Mouse (Mus musculus) neural tube, embryonic 12.5 days (tissue): ENCODE measurements at regions not wholly inside any gene's neighbourhood (a gene's known extent, or its start where the extent isn't known, plus 50 kb on each side); places are given as distances from the start of the nearest gene placed in this dataset.

ENCODE experiments used
- ATAC-seq: fragments of 200-750 bp; cut with Nextera tagmentation; 2 replicates; pipeline ENCODE4 v1.8.0; 2017; ENCODE audit warnings: low read depth, mild to moderate bottlenecking, moderate TSS enrichment, moderate library complexity; ENCODE audit not compliant: low FRiP score
- H3K27ac ChIP-seq: fragments of 300-500 bp; sonication (generic); 2 replicates; pipeline ENCODE4 v1.5.1; 2016
- H3K27me3 ChIP-seq: fragments of 300-500 bp; sonication (generic); replicated peaks from 2 replicates; pipeline ENCODE4 v1.6.1; 2016; ENCODE audit warnings: mild to moderate bottlenecking
- H3K36me3 ChIP-seq: fragments of 300-500 bp; sonication (generic); 2 replicates; pipeline ENCODE4 v1.6.1; 2016; ENCODE audit warnings: mild to moderate bottlenecking
- H3K4me1 ChIP-seq: fragments of 300-500 bp; sonication (generic); 2 replicates; pipeline ENCODE4 v1.6.1; 2016
- H3K4me2 ChIP-seq: fragments of 300-500 bp; sonication (generic); replicated peaks from 2 replicates; pipeline ENCODE4 v1.6.1; 2016; ENCODE audit warnings: mild to moderate bottlenecking
- H3K4me3 ChIP-seq: fragments of 300-500 bp; sonication (generic); 2 replicates; pipeline ENCODE4 v1.5.1; 2016
- H3K9ac ChIP-seq: fragments of 300-500 bp; sonication (generic); 2 replicates; pipeline ENCODE4 v1.6.1; 2016; ENCODE audit warnings: mild to moderate bottlenecking
- H3K9me3 ChIP-seq: fragments of 300-500 bp; sonication (generic); 2 replicates; pipeline ENCODE4 v1.6.1; 2016; ENCODE audit warnings: mild to moderate bottlenecking
- WGBS: fragments of 180-500 bp; shearing (Covaris S2); methylation state at CpG from one replicate; pipeline ENCODE4 v1.1.7; 2016; 5-methylcytosine and 5-hydroxymethylcytosine counted together

- WGBS = 96% methylated on average over 5 of the region's 5 CpGs
- peaks cover 6% of the 10 kb centered on the region; the same call in 1 of the 2 replicates for H3K4me1 ChIP-seq
- H3K4me2 ChIP-seq = no peak overlapping the region
- H3K9ac ChIP-seq = no peak overlapping the region
- no peak for ATAC-seq
- no peaks in the 10 kb centered on the region for H3K27me3 ChIP-seq
- H3K36me3 ChIP-seq = no peaks in the 10 kb centered on the region
- H3K27ac ChIP-seq = no peak overlapping the region
- no peak overlapping the region for H3K4me3 ChIP-seq
- H3K9me3 ChIP-seq = no peaks in the 10 kb centered on the region
Observed at GRCm38 (mm10) chr8:88934708-88935107, 109.3 kb downstream of the Sall1 start.

DNA sequence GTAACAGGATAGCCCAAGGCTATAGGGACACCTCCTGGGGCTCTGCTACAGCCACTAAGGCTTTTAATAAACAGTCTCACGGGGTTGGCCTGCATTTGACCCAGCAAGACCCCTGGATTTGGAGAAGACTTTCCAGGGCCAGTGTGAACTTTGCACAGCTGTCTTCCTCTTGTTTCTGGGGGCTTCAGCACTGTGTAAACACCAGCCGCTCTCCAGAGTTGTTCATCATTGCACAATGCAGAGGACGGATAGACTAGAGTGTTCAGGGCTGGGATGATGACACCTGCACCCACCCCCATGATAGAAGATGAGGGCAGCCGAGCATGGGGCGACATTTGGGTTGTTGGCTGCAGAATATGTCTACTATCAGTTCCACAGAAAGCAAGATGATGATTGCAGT is 112.9 kb downstream of the Sall1 start:
- Histone ChIP-seq H3K4me3 (no peak overlapping the region), H3K4me1 (peaks cover 9% of the 10 kb centered on the region; the same call in 1 of the 2 replicates), H3K27me3 (no peaks in the 10 kb centered on the region), H3K9me3 (no peaks in the 10 kb centered on the region), H3K4me2 (no peak overlapping the region), H3K9ac (no peak overlapping the region), H3K36me3 (no peaks in the 10 kb centered on the region), H3K27ac (no peak overlapping the region)
- 71% methylated on average over 5 of the region's 5 CpGs for WGBS
- ATAC-seq = no peak

DNA sequence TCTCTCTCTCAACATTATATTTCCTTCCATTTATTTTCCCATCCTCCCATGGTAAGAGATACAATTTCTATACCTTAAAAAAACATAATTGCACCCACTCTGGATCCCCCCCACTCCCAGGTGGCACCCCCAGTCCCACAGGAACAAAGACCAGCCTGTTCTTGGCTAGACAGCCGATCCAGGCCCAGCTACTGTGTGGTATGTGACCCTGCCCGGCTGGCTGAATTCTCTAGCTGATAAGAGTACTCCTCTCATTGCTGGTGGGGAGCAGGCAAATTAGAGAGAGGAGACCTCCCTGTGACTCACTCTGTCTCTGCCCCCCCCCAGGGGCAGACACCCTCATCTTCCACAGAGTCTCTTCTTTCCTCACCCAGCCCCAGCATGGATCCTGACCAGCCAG is 113.6 kb downstream of the Sall1 start:
- no peaks in the 10 kb centered on the region for H3K27me3 ChIP-seq
- no peak overlapping the region for H3K4me3 ChIP-seq
- no peaks in the 10 kb centered on the region for H3K36me3 ChIP-seq
- H3K4me2 ChIP-seq = no peak overlapping the region
- no peak overlapping the region for H3K27ac ChIP-seq
- WGBS = 63% methylated on average over 2 of the region's 2 CpGs
- H3K9ac ChIP-seq = no peak overlapping the region
- no peak for ATAC-seq
- peaks cover 9% of the 10 kb centered on the region; the same call in 1 of the 2 replicates for H3K4me1 ChIP-seq
- H3K9me3 ChIP-seq = no peaks in the 10 kb centered on the region

GRCm38 (mm10) chr8:88928675-88929377 is 115.1 kb downstream of the Sall1 start:
- no peaks in the 10 kb centered on the region for H3K27me3 ChIP-seq
- no peak overlapping the region for H3K4me2 ChIP-seq
- H3K4me1 ChIP-seq = peaks cover 9% of the 10 kb centered on the region; the same call in 1 of the 2 replicates
- 57% methylated on average over 7 of the region's 7 CpGs for WGBS
- no peaks in the 10 kb centered on the region for H3K36me3 ChIP-seq
- H3K27ac ChIP-seq = no peak overlapping the region
- H3K9ac ChIP-seq = no peak overlapping the region
- ATAC-seq = no peak
- H3K4me3 ChIP-seq = no peak overlapping the region
- H3K9me3 ChIP-seq = no peaks in the 10 kb centered on the region

GRCm38 (mm10) chr8:88922840-88923239 is 121.1 kb downstream of the Sall1 start:
- 68% methylated on average over 7 of the region's 7 CpGs for WGBS
- Histone ChIP-seq H3K36me3 (no peaks in the 10 kb centered on the region), H3K27me3 (no peaks in the 10 kb centered on the region)

GRCm38 (mm10) chr8:88921967-88922366 is 122.0 kb downstream of the Sall1 start:
- Histone ChIP-seq H3K9me3 (no peaks in the 10 kb centered on the region), H3K4me2 (no peak overlapping the region), H3K27me3 (no peaks in the 10 kb centered on the region), H3K4me3 (no peak overlapping the region), H3K9ac (no peak overlapping the region), H3K36me3 (no peaks in the 10 kb centered on the region), H3K27ac (no peak overlapping the region), H3K4me1 (peaks cover 9% of the 10 kb centered on the region; the same call in 1 of the 2 replicates)
- no peak for ATAC-seq
- WGBS = 85% methylated on average over 4 of the region's 4 CpGs

More at GRCm38 (mm10) chr8:88922840-88923239, 121.1 kb downstream of the Sall1 start:
- Histone ChIP-seq H3K27ac (no peak overlapping the region), H3K9me3 (no peaks in the 10 kb centered on the region), H3K9ac (no peak overlapping the region), H3K4me2 (no peak overlapping the region), H3K4me3 (no peak overlapping the region), H3K4me1 (peaks cover 2% of the 10 kb centered on the region; the same call in 1 of the 2 replicates)
- no peak for ATAC-seq

DNA sequence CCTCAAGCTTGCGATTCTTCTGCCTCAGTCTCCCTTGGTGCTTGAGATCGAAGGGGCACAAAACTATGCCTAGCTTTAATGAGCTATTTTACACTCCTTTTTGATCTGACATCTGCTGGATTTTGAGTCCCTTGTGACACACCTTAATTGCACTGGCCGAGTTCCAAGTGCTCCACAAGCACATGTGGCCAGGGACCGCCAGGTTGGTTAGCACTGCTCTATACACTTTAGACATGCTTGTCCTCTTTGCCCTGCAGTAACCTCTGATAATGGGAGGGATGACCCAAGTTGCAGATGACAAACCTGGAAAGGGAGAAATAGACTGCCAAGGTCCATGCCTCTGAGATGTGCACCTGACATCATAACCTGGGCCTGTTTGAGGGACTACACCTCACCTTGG is 124.7 kb downstream of the Sall1 start:
- no peak for ATAC-seq
- no peak overlapping the region for H3K9ac ChIP-seq
- H3K4me3 ChIP-seq = no peak overlapping the region
- no peaks in the 10 kb centered on the region for H3K36me3 ChIP-seq
- no peaks in the 10 kb centered on the region for H3K9me3 ChIP-seq
- H3K4me2 ChIP-seq = no peak overlapping the region
- 79% methylated on average over 4 of the region's 4 CpGs for WGBS
- H3K4me1 ChIP-seq = peaks cover 9% of the 10 kb centered on the region; the same call in 1 of the 2 replicates
- no peak overlapping the region for H3K27ac ChIP-seq
- H3K27me3 ChIP-seq = no peaks in the 10 kb centered on the region

DNA sequence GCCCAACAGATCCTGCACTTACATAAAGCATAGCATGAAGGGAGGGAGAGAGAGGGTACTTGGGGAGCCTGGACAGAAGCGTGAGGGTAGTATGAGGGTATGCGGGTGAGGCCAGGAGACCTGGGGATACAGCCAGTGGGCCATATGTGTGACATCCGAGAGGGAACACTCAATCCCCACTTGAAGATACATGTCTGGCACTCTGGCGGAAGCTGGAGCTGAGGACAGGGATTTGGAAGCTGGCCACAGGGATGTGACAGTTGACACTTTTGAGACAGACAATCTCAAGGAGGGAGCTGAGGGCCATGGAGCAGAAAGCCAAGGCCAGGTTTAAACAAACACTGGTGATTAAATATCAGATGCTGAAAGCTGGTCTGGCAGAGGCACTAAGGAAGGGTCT is 127.9 kb downstream of the Sall1 start:
- no peak overlapping the region for H3K27ac ChIP-seq
- no peaks in the 10 kb centered on the region; the same call in 1 of the 2 replicates for H3K27me3 ChIP-seq
- no peaks in the 10 kb centered on the region for H3K36me3 ChIP-seq
- no peak for ATAC-seq
- WGBS = 88% methylated on average over 4 of the region's 4 CpGs
- H3K4me2 ChIP-seq = no peak overlapping the region
- H3K9ac ChIP-seq = no peak overlapping the region
- no peak overlapping the region for H3K4me3 ChIP-seq
- no peaks in the 10 kb centered on the region for H3K9me3 ChIP-seq
- H3K4me1 ChIP-seq = peaks cover 9% of the 10 kb centered on the region; the same call in 1 of the 2 replicates

DNA sequence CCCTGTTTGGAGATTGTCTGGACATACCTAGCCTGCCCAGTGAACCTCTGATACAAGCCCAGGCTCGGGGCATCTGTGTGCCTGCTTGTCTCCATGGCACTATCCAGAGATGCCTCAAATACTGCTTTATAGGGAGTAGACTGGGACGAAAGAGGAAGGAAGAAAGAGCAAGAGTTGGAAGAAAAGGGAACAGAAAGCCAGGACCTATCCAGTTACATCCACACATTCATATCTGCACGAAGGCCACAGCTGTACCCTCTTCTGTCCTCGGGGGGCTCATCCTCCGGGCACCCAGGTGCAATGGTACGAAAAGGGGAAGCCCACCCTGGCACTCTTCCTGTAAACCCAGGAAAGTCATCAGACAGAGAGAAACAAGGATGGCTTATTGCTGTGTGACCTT is 129.3 kb downstream of the Sall1 start:
- Histone ChIP-seq H3K27ac (no peak overlapping the region), H3K27me3 (no peaks in the 10 kb centered on the region; the same call in 1 of the 2 replicates), H3K9ac (no peak overlapping the region), H3K4me2 (no peak overlapping the region), H3K4me3 (no peak overlapping the region), H3K4me1 (peaks cover 9% of the 10 kb centered on the region; the same call in 1 of the 2 replicates), H3K36me3 (no peaks in the 10 kb centered on the region), H3K9me3 (no peaks in the 10 kb centered on the region)
- no peak for ATAC-seq
- WGBS = 85% methylated on average over 6 of the region's 6 CpGs

DNA sequence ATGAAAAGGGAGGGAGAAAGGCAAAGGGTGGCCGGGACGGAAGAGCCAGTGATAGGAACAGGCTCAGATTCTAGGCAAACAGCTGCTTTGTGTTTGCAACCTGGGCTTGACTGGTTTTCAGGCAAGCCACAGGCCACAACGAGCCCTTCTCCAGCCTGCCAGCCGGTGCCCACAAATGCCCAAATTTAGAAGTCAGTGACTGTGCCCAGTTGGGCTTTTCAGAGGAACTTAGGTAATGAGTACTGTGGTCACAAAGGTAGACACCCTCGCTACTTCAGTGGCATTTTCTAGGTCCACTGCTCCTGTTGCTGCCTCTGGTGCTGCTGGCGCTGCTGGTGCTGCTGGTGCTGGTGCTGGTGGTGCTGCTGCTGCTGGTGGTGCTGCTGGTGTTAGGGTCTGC is 129.8 kb downstream of the Sall1 start:
- ATAC-seq = no peak
- Histone ChIP-seq H3K4me1 (peaks cover 9% of the 10 kb centered on the region; the same call in 1 of the 2 replicates), H3K9ac (no peak overlapping the region), H3K27ac (no peak overlapping the region), H3K4me3 (no peak overlapping the region), H3K9me3 (no peaks in the 10 kb centered on the region), H3K36me3 (no peaks in the 10 kb centered on the region), H3K27me3 (no peaks in the 10 kb centered on the region; the same call in 1 of the 2 replicates), H3K4me2 (no peak overlapping the region)
- 80% methylated on average over 6 of the region's 6 CpGs for WGBS

DNA sequence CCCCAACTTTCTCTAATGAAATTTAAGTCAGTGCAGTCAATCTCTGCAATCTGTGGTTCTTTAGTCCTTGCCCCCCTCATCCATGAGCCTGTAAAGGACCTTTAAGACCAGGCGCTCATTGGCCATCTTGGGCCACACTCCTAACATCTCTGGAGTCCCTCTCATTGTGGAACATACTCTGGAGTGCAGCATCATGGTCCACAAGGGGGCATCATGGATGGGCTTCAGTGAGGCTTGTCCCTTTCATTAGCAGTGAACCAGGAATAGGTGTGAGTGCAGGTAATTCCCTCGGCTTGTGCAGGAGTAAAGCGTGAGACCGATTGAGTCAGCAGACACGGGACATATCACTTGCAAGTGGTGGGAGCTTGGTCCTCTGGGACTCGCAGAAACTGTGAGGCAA is 137.7 kb downstream of the Sall1 start:
- Histone ChIP-seq H3K4me3 (no peak overlapping the region), H3K4me2 (no peak overlapping the region), H3K9me3 (no peaks in the 10 kb centered on the region), H3K9ac (no peak overlapping the region), H3K36me3 (no peaks in the 10 kb centered on the region), H3K4me1 (peaks cover 5% of the 10 kb centered on the region; the same call in 1 of the 2 replicates), H3K27ac (no peak overlapping the region), H3K27me3 (peaks cover 3% of the 10 kb centered on the region; the same call in 1 of the 2 replicates)
- 87% methylated on average over 6 of the region's 6 CpGs for WGBS
- no peak for ATAC-seq

DNA sequence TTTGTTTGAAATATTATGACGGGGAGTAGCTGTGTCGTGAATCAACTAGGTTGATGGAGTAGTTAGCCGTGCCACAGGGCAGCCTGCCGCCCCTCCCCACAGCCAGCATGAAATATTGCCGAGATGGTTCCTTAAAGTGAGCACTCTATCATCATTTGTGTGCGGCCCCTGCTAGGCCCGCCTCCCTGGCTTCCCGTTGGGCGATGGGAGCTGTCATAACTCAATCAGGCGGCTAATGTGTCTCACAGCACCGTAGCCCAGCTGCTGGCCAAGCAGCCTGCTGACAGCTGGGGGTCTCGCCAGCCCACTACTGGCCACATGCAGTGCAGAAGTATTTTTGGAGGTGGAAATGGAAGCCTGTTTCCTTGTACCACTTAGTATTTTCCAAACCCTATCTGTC is 140.9 kb downstream of the Sall1 start:
- Histone ChIP-seq H3K27me3 (peaks cover 4% of the 10 kb centered on the region; the same call in 1 of the 2 replicates), H3K4me3 (no peak overlapping the region), H3K9ac (no peak overlapping the region), H3K4me2 (0 out of 2 replicates have a peak overlapping the region, but pooled peaks have one; percentile 18), H3K27ac (no peak overlapping the region), H3K4me1 (peaks cover 5% of the 10 kb centered on the region; the same call in 1 of the 2 replicates), H3K9me3 (no peaks in the 10 kb centered on the region), H3K36me3 (no peaks in the 10 kb centered on the region)
- 41% methylated on average over 12 of the region's 12 CpGs for WGBS
- ATAC-seq = peak; percentile 61; the same call in 1 of the 2 replicates
